Mouse (Mus musculus): ENCODE measurements around the gene Acad11. TPM values are rescaled to one million over a fixed set of nuclear protein-coding genes. Genes with fewer than 3 reads are reported as not detected.
A peak's percentile ranks its signal among the peaks of the same experiment; 100 is the strongest.

Acad11 gene
- polyA plus RNA-seq, 1 experiment from 2014 or later, result 7.0 TPM

- Histone ChIP-seq H3K9me3 (ENCODE audit: control insufficient read depth, low read length) (no peaks in the 10 kb centered on the region), H3K4me3 (replicated peaks; ENCODE audit: low read depth, low read length) (no peak overlapping the region), H3K36me3 (ENCODE audit: control insufficient read depth, insufficient read depth, low read length) (no peaks in the 10 kb centered on the region), H3K9ac (replicated peaks; ENCODE audit: low read length) (no peak overlapping the region), H3K4me1 (ENCODE audit: control insufficient read depth, insufficient read depth, low read length) (no peaks in the 10 kb centered on the region), H3K27me3 (ENCODE audit: control insufficient read depth, insufficient read depth, low read length) (no peaks in the 10 kb centered on the region), H3K4me2 (ENCODE audit: low read length) (no peak overlapping the region), H3K27ac (replicated peaks; ENCODE audit: low read depth, low read length) (no peak overlapping the region)
- DNase-seq (no peak), ATAC-seq (ENCODE audit: low FRiP score, low TSS enrichment) (no peak)
- WGBS, result 85% methylated on average over 4 of the region's 4 CpGs
These were observed 7.1 kb downstream of the Acad11 start for GRCm38 (mm10) chr9:104070241-104070640.

- no peak overlapping the region for H3K4me2 ChIP-seq (ENCODE audit: low read length)
- 83% methylated on average over 8 of the region's 8 CpGs for WGBS
- no peak overlapping the region for H3K27ac ChIP-seq (replicated peaks; ENCODE audit: low read depth, low read length)
- DNase-seq (no peak), ATAC-seq (ENCODE audit: low FRiP score, low TSS enrichment) (no peak)
- H3K9me3 ChIP-seq (ENCODE audit: control insufficient read depth, low read length), result no peaks in the 10 kb centered on the region
- no peaks in the 10 kb centered on the region for H3K27me3 ChIP-seq (ENCODE audit: control insufficient read depth, insufficient read depth, low read length)
- no peak overlapping the region for H3K4me3 ChIP-seq (replicated peaks; ENCODE audit: low read depth, low read length)
- H3K36me3 ChIP-seq (ENCODE audit: control insufficient read depth, insufficient read depth, low read length), result no peaks in the 10 kb centered on the region
- no peak overlapping the region for H3K9ac ChIP-seq (replicated peaks; ENCODE audit: low read length)
- no peaks in the 10 kb centered on the region for H3K4me1 ChIP-seq (ENCODE audit: control insufficient read depth, insufficient read depth, low read length)
These were observed 7.9 kb downstream of the Acad11 start for GRCm38 (mm10) chr9:104070863-104071604.

- H3K4me1 ChIP-seq (ENCODE audit: control insufficient read depth, insufficient read depth, low read length), result no peaks in the 10 kb centered on the region
- H3K27me3 ChIP-seq (ENCODE audit: control insufficient read depth, insufficient read depth, low read length), result no peaks in the 10 kb centered on the region
- no peaks in the 10 kb centered on the region for H3K9me3 ChIP-seq (ENCODE audit: control insufficient read depth, low read length)
- ATAC-seq (ENCODE audit: low FRiP score, low TSS enrichment) (no peak), DNase-seq (peak; percentile 55)
- H3K27ac ChIP-seq (replicated peaks; ENCODE audit: low read depth, low read length), result no peak overlapping the region
- no peaks in the 10 kb centered on the region for H3K36me3 ChIP-seq (ENCODE audit: control insufficient read depth, insufficient read depth, low read length)
- H3K4me3 ChIP-seq (replicated peaks; ENCODE audit: low read depth, low read length), result no peak overlapping the region
- no peak overlapping the region for H3K9ac ChIP-seq (replicated peaks; ENCODE audit: low read length)
- no peak overlapping the region for H3K4me2 ChIP-seq (ENCODE audit: low read length)
- 71% methylated on average over 2 of the region's 2 CpGs for WGBS
These were observed 12.6 kb downstream of the Acad11 start for GRCm38 (mm10) chr9:104075808-104076207.

GRCm38 (mm10) chr9:104078780-104079179 is 15.6 kb downstream of the Acad11 start:
- no peak overlapping the region for H3K27ac ChIP-seq (replicated peaks; ENCODE audit: low read depth, low read length)
- H3K4me2 ChIP-seq (ENCODE audit: low read length), result no peak overlapping the region
- H3K9ac ChIP-seq (replicated peaks; ENCODE audit: low read length), result no peak overlapping the region
- DNase-seq (no peak), ATAC-seq (ENCODE audit: low FRiP score, low TSS enrichment) (no peak)
- H3K4me3 ChIP-seq (replicated peaks; ENCODE audit: low read depth, low read length), result no peak overlapping the region
- H3K27me3 ChIP-seq (ENCODE audit: control insufficient read depth, insufficient read depth, low read length), result no peaks in the 10 kb centered on the region
- WGBS, result 100% methylated on average over 1 of the region's 1 CpGs
- H3K9me3 ChIP-seq (ENCODE audit: control insufficient read depth, low read length), result no peaks in the 10 kb centered on the region
- H3K4me1 ChIP-seq (ENCODE audit: control insufficient read depth, insufficient read depth, low read length), result no peaks in the 10 kb centered on the region
- H3K36me3 ChIP-seq (ENCODE audit: control insufficient read depth, insufficient read depth, low read length), result 0 out of 2 replicates have a peak, but pooled peaks cover 5% of the 10 kb centered on the region

GRCm38 (mm10) chr9:104079379-104079778 is 16.2 kb downstream of the Acad11 start:
- H3K4me2 ChIP-seq (ENCODE audit: low read length), result no peak overlapping the region
- no peak overlapping the region for H3K9ac ChIP-seq (replicated peaks; ENCODE audit: low read length)
- H3K4me1 ChIP-seq (ENCODE audit: control insufficient read depth, insufficient read depth, low read length), result no peaks in the 10 kb centered on the region
- H3K36me3 ChIP-seq (ENCODE audit: control insufficient read depth, insufficient read depth, low read length), result 0 out of 2 replicates have a peak, but pooled peaks cover 10% of the 10 kb centered on the region
- H3K27me3 ChIP-seq (ENCODE audit: control insufficient read depth, insufficient read depth, low read length), result no peaks in the 10 kb centered on the region
- no peaks in the 10 kb centered on the region for H3K9me3 ChIP-seq (ENCODE audit: control insufficient read depth, low read length)
- DNase-seq, result peak; percentile 63
- H3K27ac ChIP-seq (replicated peaks; ENCODE audit: low read depth, low read length), result no peak overlapping the region
- no peak for ATAC-seq (ENCODE audit: low FRiP score, low TSS enrichment)
- H3K4me3 ChIP-seq (replicated peaks; ENCODE audit: low read depth, low read length), result no peak overlapping the region
- 44% methylated on average over 5 of the region's 5 CpGs for WGBS

GRCm38 (mm10) chr9:104080038-104080437 is 16.9 kb downstream of the Acad11 start:
- Histone ChIP-seq H3K4me1 (ENCODE audit: control insufficient read depth, insufficient read depth, low read length) (no peaks in the 10 kb centered on the region), H3K9ac (replicated peaks; ENCODE audit: low read length) (no peak overlapping the region), H3K27ac (replicated peaks; ENCODE audit: low read depth, low read length) (no peak overlapping the region), H3K4me2 (ENCODE audit: low read length) (no peak overlapping the region), H3K4me3 (replicated peaks; ENCODE audit: low read depth, low read length) (no peak overlapping the region), H3K27me3 (ENCODE audit: control insufficient read depth, insufficient read depth, low read length) (no peaks in the 10 kb centered on the region), H3K36me3 (ENCODE audit: control insufficient read depth, insufficient read depth, low read length) (0 out of 2 replicates have a peak, but pooled peaks cover 16% of the 10 kb centered on the region), H3K9me3 (ENCODE audit: control insufficient read depth, low read length) (no peaks in the 10 kb centered on the region)
- no peak for ATAC-seq (ENCODE audit: low FRiP score, low TSS enrichment)
- DNase-seq, result no peak
- WGBS, result 77% methylated on average over 3 of the region's 3 CpGs

GRCm38 (mm10) chr9:104085730-104086429 is 22.7 kb downstream of the Acad11 start:
- no peaks in the 10 kb centered on the region for H3K4me1 ChIP-seq (ENCODE audit: control insufficient read depth, insufficient read depth, low read length)
- WGBS, result 70% methylated on average over 4 of the region's 4 CpGs
- H3K4me3 ChIP-seq (replicated peaks; ENCODE audit: low read depth, low read length), result no peak overlapping the region
- H3K4me2 ChIP-seq (ENCODE audit: low read length), result no peak overlapping the region
- ATAC-seq (ENCODE audit: low FRiP score, low TSS enrichment) (no peak), DNase-seq (no peak)
- no peaks in the 10 kb centered on the region for H3K9me3 ChIP-seq (ENCODE audit: control insufficient read depth, low read length)
- no peak overlapping the region for H3K27ac ChIP-seq (replicated peaks; ENCODE audit: low read depth, low read length)
- no peak overlapping the region for H3K9ac ChIP-seq (replicated peaks; ENCODE audit: low read length)
- 0 out of 2 replicates have a peak, but pooled peaks cover 18% of the 10 kb centered on the region for H3K36me3 ChIP-seq (ENCODE audit: control insufficient read depth, insufficient read depth, low read length)
- no peaks in the 10 kb centered on the region for H3K27me3 ChIP-seq (ENCODE audit: control insufficient read depth, insufficient read depth, low read length)

GRCm38 (mm10) chr9:104088555-104088954 is 25.4 kb downstream of the Acad11 start:
- Histone ChIP-seq H3K4me1 (ENCODE audit: control insufficient read depth, insufficient read depth, low read length) (no peaks in the 10 kb centered on the region), H3K36me3 (ENCODE audit: control insufficient read depth, insufficient read depth, low read length) (0 out of 2 replicates have a peak, but pooled peaks cover 13% of the 10 kb centered on the region), H3K9me3 (ENCODE audit: control insufficient read depth, low read length) (no peaks in the 10 kb centered on the region), H3K9ac (replicated peaks; ENCODE audit: low read length) (no peak overlapping the region), H3K27me3 (ENCODE audit: control insufficient read depth, insufficient read depth, low read length) (no peaks in the 10 kb centered on the region), H3K27ac (replicated peaks; ENCODE audit: low read depth, low read length) (no peak overlapping the region), H3K4me3 (replicated peaks; ENCODE audit: low read depth, low read length) (no peak overlapping the region), H3K4me2 (ENCODE audit: low read length) (no peak overlapping the region)
- ATAC-seq (ENCODE audit: low FRiP score, low TSS enrichment), result no peak
- DNase-seq, result peak; percentile 50
- 65% methylated on average over 8 of the region's 8 CpGs for WGBS

- Histone ChIP-seq H3K4me3 (replicated peaks; ENCODE audit: low read depth, low read length) (no peak overlapping the region), H3K9me3 (ENCODE audit: control insufficient read depth, low read length) (no peaks in the 10 kb centered on the region), H3K27me3 (ENCODE audit: control insufficient read depth, insufficient read depth, low read length) (no peaks in the 10 kb centered on the region), H3K4me1 (ENCODE audit: control insufficient read depth, insufficient read depth, low read length) (no peaks in the 10 kb centered on the region), H3K4me2 (ENCODE audit: low read length) (no peak overlapping the region), H3K9ac (replicated peaks; ENCODE audit: low read length) (no peak overlapping the region), H3K36me3 (ENCODE audit: control insufficient read depth, insufficient read depth, low read length) (no peaks in the 10 kb centered on the region), H3K27ac (replicated peaks; ENCODE audit: low read depth, low read length) (no peak overlapping the region)
- no peak for ATAC-seq (ENCODE audit: low FRiP score, low TSS enrichment)
- no peak for DNase-seq
- 93% methylated on average over 5 of the region's 5 CpGs for WGBS
These were observed 29.8 kb downstream of the Acad11 start for GRCm38 (mm10) chr9:104092945-104093344.

Data from midbrain, embryonic 14.5 days (tissue).